Mouse (Mus musculus) gastrocnemius, postnatal 10 days (tissue): ENCODE measurements around the gene Tiam1. TPM values are rescaled to one million over a fixed set of nuclear protein-coding genes. Genes with fewer than 3 reads are reported as not detected.

Source experiments
- DNase-seq: peaks from one replicate; pipeline ENCODE4 v3.0.0; 2021; ENCODE audit warnings: mixed read lengths
- long read RNA-seq, 2 experiments: library from polyadenylated mRNA; stranded (forward); transcript quantifications; one replicate each; pipeline ENCODE4 v2.0.0; 2021
- total RNA-seq, 2 experiments: library from RNA; stranded (reverse); gene quantifications; 2 replicates each; pipeline ENCODE4 v1.2.3; 2021

The Tiam1 gene
- total RNA-seq, result 10 to 100 TPM in 1 of 2 experiments, 1 to 10 TPM in 1; 9.7 to 11.0 TPM
- long read RNA-seq, experiment 1, partial matches to known transcripts, result 1 of 3 reads
- long read RNA-seq, experiment 1, other reads (novel, unspliced or antisense), result 2 of 3 reads
- long read RNA-seq, experiment 2, partial matches to known transcripts, result 2 of 3 reads
- long read RNA-seq, experiment 2, other reads (novel, unspliced or antisense), result 1 of 3 reads

- DNase-seq, result peak; percentile 93
These were observed at the start of gene Tiam1 for GRCm38 (mm10) chr16:90143760-90144516. Tiam1 (minus strand) TSS chr16:90143769.

- DNase-seq, result no peak
These were observed 47.7 kb upstream of the Tiam1 start for GRCm38 (mm10) chr16:90191289-90191688.

- peak; percentile 17 for DNase-seq
These were observed 43.9 kb upstream of the Tiam1 start for GRCm38 (mm10) chr16:90187453-90187852.

- DNase-seq, result peak; percentile 77
These were observed 42.5 kb upstream of the Tiam1 start for GRCm38 (mm10) chr16:90185928-90186588.

- DNase-seq, result no peak
These were observed 40.6 kb upstream of the Tiam1 start for GRCm38 (mm10) chr16:90184135-90184534.

- no peak for DNase-seq
These were observed 38.1 kb upstream of the Tiam1 start for GRCm38 (mm10) chr16:90181673-90182072.

GRCm38 (mm10) chr16:90180975-90181374, 37.4 kb upstream of the Tiam1 start:
- no peak for DNase-seq

- DNase-seq, result no peak
These were observed 36.3 kb upstream of the Tiam1 start for GRCm38 (mm10) chr16:90179892-90180291.

- no peak for DNase-seq
These were observed 34.8 kb upstream of the Tiam1 start for GRCm38 (mm10) chr16:90178404-90178803.

GRCm38 (mm10) chr16:90177425-90177824, 33.9 kb upstream of the Tiam1 start:
- DNase-seq, result no peak

GRCm38 (mm10) chr16:90176472-90176871, 32.9 kb upstream of the Tiam1 start:
- DNase-seq, result no peak

GRCm38 (mm10) chr16:90171416-90171815, 27.8 kb upstream of the Tiam1 start:
- DNase-seq, result no peak

- no peak for DNase-seq
These were observed 27.1 kb upstream of the Tiam1 start for GRCm38 (mm10) chr16:90170676-90171075.

- DNase-seq, result no peak
These were observed 26.5 kb upstream of the Tiam1 start for GRCm38 (mm10) chr16:90169863-90170630.

- DNase-seq, result peak; percentile 84
These were observed 24.1 kb upstream of the Tiam1 start for GRCm38 (mm10) chr16:90167646-90168045.

GRCm38 (mm10) chr16:90165435-90165834, 21.9 kb upstream of the Tiam1 start:
- no peak for DNase-seq

GRCm38 (mm10) chr16:90164942-90165341, 21.4 kb upstream of the Tiam1 start:
- no peak for DNase-seq

GRCm38 (mm10) chr16:90155080-90155479, 11.5 kb upstream of the Tiam1 start:
- DNase-seq, result no peak

GRCm38 (mm10) chr16:90150820-90151219, 7.3 kb upstream of the Tiam1 start:
- no peak for DNase-seq

GRCm38 (mm10) chr16:90150126-90150525, 6.6 kb upstream of the Tiam1 start:
- no peak for DNase-seq

- no peak for DNase-seq
These were observed 5.8 kb upstream of the Tiam1 start for GRCm38 (mm10) chr16:90149335-90149734.

- DNase-seq, result no peak
These were observed 1.7 kb upstream of the Tiam1 start for GRCm38 (mm10) chr16:90145244-90145643.

GRCm38 (mm10) chr16:90144541-90144940, 972 bp upstream of the Tiam1 start:
- DNase-seq, result no peak
